Mouse (Mus musculus) retina, adult 2 months (tissue): ENCODE measurements around the gene Lmtk2.
A peak's percentile ranks its signal among the peaks of the same experiment; 100 is the strongest.

ENCODE experiments used
- DNase-seq: peaks from one replicate; pipeline ENCODE4 v3.0.0-alpha.2; 2012; ENCODE audit warnings: low read depth, low spot score

Lmtk2 gene

GRCm38 (mm10) chr5:144214453-144214852 is 114.2 kb downstream of the Lmtk2 start:
- DNase-seq = no peak

GRCm38 (mm10) chr5:144215992-144216391 is 115.8 kb downstream of the Lmtk2 start:
- no peak for DNase-seq

- no peak for DNase-seq
Observed at GRCm38 (mm10) chr5:144218061-144218460, 117.8 kb downstream of the Lmtk2 start.

DNA sequence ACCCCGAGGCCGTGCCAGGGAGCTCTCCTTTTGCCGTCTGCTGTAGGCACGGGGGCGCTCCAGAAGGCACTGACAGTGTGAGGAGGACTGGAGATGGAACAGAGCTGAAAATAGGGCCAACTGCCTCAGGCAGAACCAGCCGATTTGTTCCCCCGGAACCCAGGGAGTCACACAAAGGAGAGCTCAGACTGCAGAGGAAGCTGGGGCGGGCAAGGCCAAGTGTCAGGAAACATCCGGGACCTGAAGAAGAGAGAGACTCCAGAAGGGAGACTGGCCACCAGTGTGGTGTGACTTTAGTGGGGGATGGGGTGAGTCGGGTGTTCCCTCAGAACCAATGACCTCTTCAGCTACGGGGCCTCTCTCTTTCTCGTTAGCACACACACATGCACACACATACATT is 119.1 kb downstream of the Lmtk2 start:
- no peak for DNase-seq

GRCm38 (mm10) chr5:144219936-144220335 is 119.7 kb downstream of the Lmtk2 start:
- DNase-seq = no peak

DNA sequence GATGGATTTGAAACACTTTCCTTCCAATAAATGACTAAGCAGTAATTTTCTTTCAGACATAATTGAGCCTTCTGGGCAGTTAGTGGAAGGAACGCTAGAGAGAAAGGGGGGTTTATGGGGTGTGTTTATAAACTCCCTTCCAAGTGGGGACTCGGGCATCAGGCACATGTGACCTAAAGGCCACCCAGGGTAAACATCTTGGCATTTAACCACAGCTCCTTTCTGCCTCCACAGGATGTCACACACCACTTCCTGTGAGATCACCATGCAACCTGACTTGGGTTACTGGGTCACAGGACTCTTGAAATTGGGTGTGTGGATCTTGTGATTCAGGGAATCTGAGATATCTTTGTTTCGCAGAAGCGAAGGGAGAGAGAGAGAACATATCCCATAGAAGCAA is 121.1 kb downstream of the Lmtk2 start:
- DNase-seq = no peak

GRCm38 (mm10) chr5:144222811-144223502 is 122.7 kb downstream of the Lmtk2 start:
- DNase-seq = peak; percentile 29

DNA sequence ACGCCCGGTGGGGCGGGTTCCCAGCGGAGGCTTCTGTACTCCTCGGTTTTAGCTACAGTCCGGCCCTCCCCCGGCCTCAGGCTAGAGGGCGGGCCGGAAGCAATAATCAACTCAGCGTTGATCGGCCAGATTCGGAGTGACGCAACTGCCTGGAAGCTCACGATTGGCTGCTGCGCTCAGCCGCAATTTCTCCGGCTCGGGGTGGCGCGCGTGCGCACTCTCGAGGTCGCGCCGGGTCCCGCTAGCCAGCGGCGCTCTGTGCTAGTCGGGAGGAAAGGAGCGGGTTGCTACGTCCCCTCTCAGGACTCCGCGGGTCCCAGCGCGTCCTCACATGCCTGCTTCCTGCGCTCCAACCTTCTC is 123.2 kb downstream of the Lmtk2 start, which contains the start of gene Tecpr1:
Gene Tecpr1, minus strand, starts transcription at position 113 of the 360 bp plus-strand sequence.
- DNase-seq = peak; percentile 87

- DNase-seq = no peak
Observed at GRCm38 (mm10) chr5:144223899-144224816, 123.9 kb downstream of the Lmtk2 start.

DNA sequence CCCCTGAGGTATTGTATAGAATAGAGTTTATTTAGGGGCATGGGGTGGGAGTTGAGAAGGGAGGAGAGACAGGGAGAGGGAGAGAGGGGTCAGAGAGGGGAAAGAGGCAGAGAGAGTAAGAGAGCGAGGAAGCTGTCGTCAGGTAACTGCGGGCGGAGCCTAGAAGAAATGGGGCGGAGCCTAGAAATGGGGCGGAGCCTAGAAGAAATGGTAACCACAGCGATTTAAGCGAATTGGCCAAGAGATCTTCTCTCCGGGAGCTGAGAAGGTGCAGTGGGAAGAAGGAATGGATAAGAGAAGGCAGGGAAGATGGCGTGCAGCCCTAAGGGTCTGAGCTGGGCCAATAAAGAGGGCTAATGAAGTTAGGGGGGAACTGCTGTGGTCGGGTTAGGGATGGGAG is 126.0 kb downstream of the Lmtk2 start:
- no peak for DNase-seq

DNA sequence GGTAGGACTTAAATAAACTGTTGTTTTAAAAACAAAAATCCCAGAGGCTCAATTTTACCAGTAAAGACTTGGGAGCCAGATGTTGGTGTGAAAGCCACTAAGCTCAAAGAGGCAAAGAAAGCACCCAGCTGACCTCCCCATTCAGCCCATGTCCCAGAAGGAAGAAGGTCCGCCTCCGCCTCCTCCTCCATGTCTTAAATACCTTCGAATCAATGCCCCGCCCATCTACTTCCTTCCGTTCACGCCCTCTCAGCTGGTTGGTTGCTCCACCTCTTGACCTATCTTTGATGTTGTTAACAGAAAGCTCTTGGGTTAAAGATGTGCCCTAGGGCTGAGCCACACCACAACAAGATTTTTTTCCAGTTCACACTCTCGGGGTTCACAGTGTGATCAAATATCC is 130.0 kb downstream of the Lmtk2 start:
- DNase-seq = no peak

- DNase-seq = no peak
Observed at GRCm38 (mm10) chr5:144231410-144231809, 131.2 kb downstream of the Lmtk2 start.

DNA sequence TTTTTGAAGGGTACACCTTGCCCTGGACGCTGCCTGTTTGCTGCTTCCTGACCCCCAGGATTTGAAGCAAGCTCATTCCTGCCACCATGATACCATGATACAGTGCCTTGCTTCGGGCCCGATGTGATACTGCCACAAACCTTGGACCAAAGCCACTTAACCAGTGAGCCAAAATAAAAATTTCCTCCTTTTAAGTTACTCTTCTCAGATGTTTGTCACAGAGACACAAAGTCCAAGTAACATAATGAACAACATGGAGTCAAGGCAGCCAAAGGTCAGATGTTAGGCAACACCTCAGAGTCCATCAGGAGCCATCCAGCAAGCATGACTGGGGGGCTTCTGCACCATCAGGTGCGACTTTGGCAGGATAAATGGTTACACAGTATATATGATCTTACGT is 132.3 kb downstream of the Lmtk2 start:
- no peak for DNase-seq

DNA sequence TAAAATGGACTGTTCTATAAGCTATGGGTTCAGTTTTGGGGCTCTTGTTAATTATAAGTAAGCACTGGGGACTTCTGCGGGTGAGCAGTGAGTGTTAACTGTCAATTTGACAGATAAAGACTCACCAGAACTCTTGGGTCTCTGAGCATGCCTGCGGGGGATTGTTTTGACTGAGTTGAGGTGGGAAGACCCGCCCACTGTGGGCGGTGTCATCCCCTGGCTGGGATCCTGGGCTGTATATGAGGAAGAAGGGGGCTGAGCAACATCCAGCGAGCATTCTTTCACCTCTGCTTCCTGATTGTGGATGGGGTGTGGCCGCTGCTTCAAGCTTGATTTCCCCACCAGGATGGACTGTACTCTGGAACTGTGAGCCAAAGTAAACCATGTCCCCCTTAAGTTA is 134.0 kb downstream of the Lmtk2 start:
- no peak for DNase-seq

GRCm38 (mm10) chr5:144234714-144235113 is 134.5 kb downstream of the Lmtk2 start:
- no peak for DNase-seq
